Mouse (Mus musculus): ENCODE data around the gene Vamp2.

GRCm38 (mm10) chr11:69092386-69092751 is 4.1 kb downstream of the Vamp2 start:
- TF ChIP-seq CTCF (IDR thresholded peaks at IDR 0.05; ENCODE audit: extremely low read depth, insufficient read length, insufficient replicate concordance, low read depth, low read length) (peak; percentile 84), POLR2A (IDR thresholded peaks at IDR 0.05; ENCODE audit: low read depth, low read length) (no peak)

All from small intestine, adult 2 months (tissue).